Mouse (Mus musculus) left cerebral cortex, adult 9 months (tissue): Measurements from ENCODE around the gene Dnm2.

Experiments used
- DNase-seq, 2 experiments: peaks; one replicate each; pipeline ENCODE4 v3.0.0; 2022; ENCODE audit warnings: low spot score in 2 of 2

The Dnm2 gene

GRCm38 (mm10) chr9:21428178-21428577, 3.5 kb downstream of the Dnm2 start:
- DNase-seq: no peak

GRCm38 (mm10) chr9:21430724-21431123, 6.0 kb downstream of the Dnm2 start:
- DNase-seq: peak in 1 of 2 experiments; percentile 60

DNA sequence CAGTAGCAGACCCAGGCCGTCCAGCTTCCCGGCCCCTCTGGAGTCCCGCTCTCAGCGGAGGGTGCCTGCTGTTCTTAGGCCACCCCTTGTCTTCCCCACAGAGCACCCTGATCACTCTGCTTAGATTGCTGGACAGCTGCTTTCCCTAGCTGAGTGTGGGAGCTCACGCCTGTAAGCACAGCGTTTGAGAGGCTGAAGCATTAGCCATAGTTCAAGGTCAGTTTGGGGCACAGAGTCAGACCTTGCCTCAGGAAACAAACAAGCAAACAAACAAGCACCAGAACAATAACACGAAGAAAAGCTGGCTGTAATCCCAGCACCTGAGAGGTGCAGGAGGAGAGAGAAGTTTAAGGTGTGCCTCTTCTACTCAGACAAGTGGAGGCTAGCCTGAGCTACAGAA, 7.4 kb downstream of the Dnm2 start:
- DNase-seq: no peak

DNA sequence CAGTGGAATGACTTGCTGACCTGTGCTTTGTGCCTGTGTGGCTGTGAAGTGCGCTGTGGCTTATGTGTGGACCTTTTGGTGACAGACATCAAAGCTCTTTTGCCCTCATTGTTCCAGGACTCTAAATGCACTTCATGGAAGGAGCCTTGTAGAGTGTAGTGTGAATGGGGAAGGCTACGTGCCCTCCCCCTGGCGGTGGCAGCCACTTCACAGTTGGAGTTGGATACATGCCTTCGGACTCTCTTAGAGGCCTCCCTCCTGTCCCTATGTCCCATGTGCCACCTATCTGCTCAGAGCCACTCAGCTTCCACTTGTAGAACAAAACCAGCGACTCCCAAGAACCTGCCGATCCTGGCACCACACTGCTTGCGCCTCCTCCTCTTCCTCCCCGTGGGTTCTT, 9.1 kb downstream of the Dnm2 start:
- DNase-seq: no peak

- DNase-seq: no peak
Observed at GRCm38 (mm10) chr9:21434410-21434809, 9.7 kb downstream of the Dnm2 start.

GRCm38 (mm10) chr9:21435777-21436635, 11.3 kb downstream of the Dnm2 start:
- no peak for DNase-seq

DNA sequence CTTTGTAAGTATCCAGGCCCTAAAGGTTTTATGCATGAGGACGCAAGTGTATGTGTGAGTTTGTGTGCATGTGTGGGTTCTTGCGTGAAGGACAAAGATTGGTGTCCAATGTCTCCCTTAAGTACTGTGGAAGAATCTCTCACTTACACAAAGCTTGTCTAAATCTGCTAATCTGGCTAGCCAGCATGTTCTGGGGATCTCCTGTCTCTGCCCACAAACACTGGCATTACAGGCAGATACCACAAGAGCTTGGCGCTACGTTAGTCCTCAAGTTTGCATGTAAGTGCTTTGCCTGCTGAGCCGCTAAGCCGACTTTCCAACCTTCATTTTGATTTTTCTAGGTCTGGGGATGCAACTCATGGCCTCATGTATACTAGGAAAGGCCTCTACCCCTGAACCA, 12.9 kb downstream of the Dnm2 start:
- DNase-seq: no peak

- DNase-seq: no peak
Observed at GRCm38 (mm10) chr9:21438219-21438618, 13.5 kb downstream of the Dnm2 start.

- no peak for DNase-seq
Observed at GRCm38 (mm10) chr9:21439456-21439855, 14.7 kb downstream of the Dnm2 start.

DNA sequence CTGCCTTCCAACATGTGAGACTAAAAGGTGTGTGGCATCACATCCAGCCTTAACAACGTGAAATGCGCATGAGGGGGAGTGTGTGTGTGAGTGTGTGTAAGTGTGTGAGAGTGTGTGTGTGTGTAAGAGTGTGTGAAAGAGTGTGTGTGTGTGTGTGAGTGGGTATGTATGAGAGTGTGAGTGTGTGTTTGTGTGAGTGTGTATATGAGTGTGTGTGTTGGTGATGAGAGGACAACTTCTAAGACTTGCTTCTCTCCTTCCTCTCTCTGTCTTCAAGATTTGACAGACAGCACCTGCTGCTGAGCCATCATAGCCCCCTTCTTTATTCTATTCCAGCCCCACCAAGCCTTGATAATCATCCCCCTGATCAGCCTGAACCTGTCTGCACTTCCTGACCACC, 15.2 kb downstream of the Dnm2 start:
- DNase-seq: no peak

DNA sequence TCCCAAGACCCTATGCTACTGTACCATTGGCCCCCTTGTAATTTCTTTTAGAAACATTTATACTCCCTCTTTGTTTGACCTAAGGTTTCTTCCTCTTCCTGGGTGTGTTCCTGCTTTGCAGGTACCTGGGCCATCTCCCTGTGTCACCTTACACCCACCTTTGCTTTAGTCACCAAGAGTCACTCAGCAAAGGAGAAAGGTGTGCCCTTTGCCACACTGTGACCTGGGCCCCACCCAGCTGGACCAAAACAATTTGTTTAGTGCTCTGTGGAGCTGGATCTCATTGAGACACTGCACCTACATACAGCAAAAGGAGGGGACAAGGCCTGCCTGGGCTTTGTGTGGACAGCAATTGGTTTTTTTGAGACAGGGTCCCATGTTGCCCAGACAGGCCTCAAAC, 15.7 kb downstream of the Dnm2 start:
- DNase-seq: no peak

DNA sequence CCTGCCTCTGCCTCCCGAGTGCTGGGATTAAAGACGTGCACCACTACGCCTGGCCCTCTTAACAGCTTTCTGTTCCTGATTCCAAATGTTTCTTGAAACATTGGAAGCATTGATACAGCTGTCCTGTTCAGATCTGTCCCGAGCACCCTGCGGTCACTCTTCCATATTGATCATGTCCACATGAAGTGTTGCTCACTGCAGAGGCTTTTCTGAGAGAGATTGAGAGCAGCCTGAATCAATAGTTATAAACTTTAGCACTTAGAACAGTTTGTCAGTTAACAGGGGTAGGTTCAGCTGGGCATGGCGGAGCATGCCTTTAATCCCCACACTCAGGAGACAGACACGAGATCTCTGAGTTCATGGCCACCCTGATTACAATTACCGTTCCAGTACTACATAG, 19.1 kb downstream of the Dnm2 start:
- DNase-seq: no peak

- no peak for DNase-seq
Observed at GRCm38 (mm10) chr9:21444574-21444973, 19.9 kb downstream of the Dnm2 start.

GRCm38 (mm10) chr9:21445081-21445744, 20.5 kb downstream of the Dnm2 start:
- DNase-seq: no peak

DNA sequence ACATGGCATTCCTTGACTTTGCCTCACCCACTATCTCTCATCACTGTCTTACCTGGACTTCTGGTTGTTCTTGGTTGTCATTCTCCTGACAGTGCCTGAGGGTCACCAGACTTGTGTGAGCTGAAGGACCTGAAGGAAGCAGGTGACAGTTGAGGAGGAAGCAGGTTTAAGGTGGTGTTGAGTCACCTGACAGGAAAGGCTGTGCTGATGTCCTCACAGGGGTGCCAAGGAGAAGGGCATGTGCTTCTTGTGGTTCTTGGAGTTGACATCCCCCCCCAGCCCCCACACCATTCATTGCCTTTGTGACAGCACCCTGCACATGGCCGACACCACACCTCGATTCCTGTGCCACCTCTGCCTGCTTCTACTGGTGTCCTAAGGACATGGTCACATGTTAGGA, 23.1 kb downstream of the Dnm2 start:
- no peak for DNase-seq

- no peak for DNase-seq
Observed at GRCm38 (mm10) chr9:21449710-21450109, 25.0 kb downstream of the Dnm2 start.

- no peak for DNase-seq
Observed at GRCm38 (mm10) chr9:21450270-21450669, 25.6 kb downstream of the Dnm2 start.

GRCm38 (mm10) chr9:21451391-21451790, 26.7 kb downstream of the Dnm2 start:
- no peak for DNase-seq

DNA sequence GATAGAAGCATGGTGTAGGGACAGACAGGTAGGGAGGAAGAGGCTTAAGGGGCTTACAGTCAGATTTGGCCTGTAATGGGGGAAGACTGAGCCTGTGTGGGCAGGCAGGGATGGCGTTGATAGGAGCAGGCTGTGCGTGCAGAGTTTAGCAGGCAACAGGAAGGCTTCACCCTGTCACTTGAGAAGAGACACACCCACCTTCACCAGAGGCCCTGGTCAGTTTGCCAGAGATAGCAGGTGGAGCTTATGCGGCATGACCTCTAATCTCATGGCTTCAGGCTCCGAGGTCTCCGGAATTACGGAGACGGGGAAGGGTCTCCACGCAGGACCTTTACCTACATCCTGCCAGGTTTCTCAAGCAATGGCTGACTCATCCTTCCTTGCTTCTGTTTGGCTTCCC, 27.2 kb downstream of the Dnm2 start:
- no peak for DNase-seq

GRCm38 (mm10) chr9:21453003-21453402, 28.3 kb downstream of the Dnm2 start:
- no peak for DNase-seq

- no peak for DNase-seq
Observed at GRCm38 (mm10) chr9:21453459-21453858, 28.8 kb downstream of the Dnm2 start.

DNA sequence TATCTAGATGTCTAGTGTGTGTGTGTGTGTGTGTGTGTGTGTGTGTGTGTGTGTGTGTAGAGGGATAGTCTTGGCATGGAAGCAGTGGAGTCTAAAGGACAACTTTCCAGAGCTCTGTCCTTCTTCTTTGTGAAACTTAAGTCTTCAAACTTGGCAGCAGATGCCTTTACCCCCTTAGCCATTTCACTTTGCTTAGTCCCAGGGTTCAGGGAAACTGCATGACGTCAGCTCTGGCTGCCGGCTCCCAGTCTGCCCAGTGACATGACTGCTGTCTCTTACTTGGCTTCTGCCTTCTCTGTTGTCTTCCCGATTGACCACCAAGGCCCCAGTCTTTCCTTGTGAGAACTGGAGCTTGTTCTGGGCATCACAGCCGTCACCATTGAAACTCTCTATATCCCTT, 29.8 kb downstream of the Dnm2 start:
- DNase-seq: no peak

DNA sequence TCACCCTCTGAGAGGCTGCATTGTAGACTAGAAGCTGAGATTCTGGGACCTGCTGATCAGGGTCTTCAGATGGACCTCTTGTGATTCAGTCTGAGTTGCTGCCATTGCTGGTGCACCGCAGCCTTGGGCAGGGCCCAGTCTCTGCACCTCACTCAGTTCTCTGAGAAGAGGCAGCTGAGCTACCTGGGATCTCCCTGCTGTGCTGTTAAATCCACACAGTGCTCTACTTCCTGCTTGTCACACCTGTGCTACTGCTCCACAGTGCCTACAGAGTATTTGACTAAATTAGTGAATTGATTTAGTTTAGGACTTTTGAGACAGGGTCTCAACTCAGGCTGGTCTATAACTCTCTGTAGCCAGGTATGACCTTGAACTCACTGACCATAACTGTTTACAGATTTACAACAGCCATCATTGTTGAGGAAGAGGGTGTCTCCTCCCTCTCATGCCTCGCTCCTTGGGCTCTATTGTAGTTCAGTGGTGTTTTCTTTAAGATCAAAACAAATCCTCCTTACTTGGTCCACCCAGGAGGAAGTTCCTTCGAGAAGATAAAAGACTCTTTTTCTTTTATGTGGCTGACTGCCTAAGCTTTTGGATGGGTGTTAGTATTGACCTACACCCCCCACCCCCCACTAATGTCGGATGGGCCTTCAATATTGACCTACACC, 30.5 kb downstream of the Dnm2 start:
- DNase-seq: no peak
